Mouse (Mus musculus) C2C12 (cell line): ENCODE data around the gene Cryl1.

Source experiments
- CEBPB ChIP-seq: IDR thresholded peaks from one replicate; pipeline ENCODE4 v1.6.1; 2011; ENCODE audit warnings: low read depth, mild to moderate bottlenecking, control low read depth, moderate library complexity
- CTCF ChIP-seq: IDR thresholded peaks from one replicate; pipeline ENCODE4 v1.5.1; 2011; ENCODE audit not compliant: control insufficient read depth, insufficient read depth, insufficient read length
- MAX ChIP-seq: IDR thresholded peaks from one replicate; pipeline ENCODE4 v1.6.1; 2011; ENCODE audit warnings: mild to moderate bottlenecking, control low read depth
- MYOD1 ChIP-seq: IDR thresholded peaks from one replicate; pipeline ENCODE4 v1.6.1; 2011; ENCODE audit warnings: low read depth; ENCODE audit not compliant: control insufficient read depth, insufficient read length
- MYOG ChIP-seq: IDR thresholded peaks from one replicate; pipeline ENCODE4 v1.6.1; 2011; ENCODE audit not compliant: control insufficient read depth, insufficient read length; ENCODE audit errors: extremely low read depth
- USF1 ChIP-seq: IDR thresholded peaks from one replicate; pipeline ENCODE4 v1.6.1; 2011; ENCODE audit warnings: low read depth, mild to moderate bottlenecking, control low read depth, moderate library complexity

DNA sequence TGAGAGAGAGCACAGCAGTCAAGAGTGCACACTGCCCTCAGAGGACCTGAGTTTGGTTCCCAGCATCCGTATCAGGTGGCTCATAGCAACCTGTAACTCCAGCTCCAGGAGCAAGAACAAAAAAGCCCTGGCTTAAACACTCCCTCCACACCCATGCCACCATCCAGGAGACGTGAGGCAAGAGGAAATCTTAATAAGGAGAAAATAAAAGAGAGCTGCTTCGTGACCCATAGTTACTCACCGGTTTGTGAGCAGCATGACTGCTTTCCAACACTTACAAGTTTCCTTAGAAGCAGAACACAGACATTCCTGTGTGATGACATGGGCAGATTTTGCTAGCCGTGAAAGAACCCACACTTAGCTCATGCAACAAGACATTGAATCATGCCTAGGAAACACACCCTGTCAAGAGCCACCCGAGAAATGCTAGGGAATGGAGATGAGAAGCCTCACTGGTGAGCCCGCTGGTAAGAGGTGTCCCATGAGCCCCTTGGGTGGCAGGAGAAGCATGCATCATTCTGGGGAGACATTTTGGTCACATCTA, 106.9 kb downstream of the Cryl1 start:
- TF ChIP-seq MAX (no peak), MYOD1 (no peak), CTCF (no peak), MYOG (no peak), USF1 (no peak), CEBPB (no peak)
